Mouse (Mus musculus) liver, embryonic 15.5 days (tissue): Measurements from ENCODE around the gene Tubg1. TPM values are rescaled to one million over a fixed set of nuclear protein-coding genes. Genes with fewer than 3 reads are reported as not detected.

Source experiments
- ATAC-seq: fragments of 200-750 bp; cut with Nextera tagmentation; 2 replicates; pipeline ENCODE4 v1.8.0; 2017; ENCODE audit warnings: moderate number of reproducible peaks, mild to moderate bottlenecking, moderate library complexity; ENCODE audit not compliant: insufficient read depth
- H3K27ac ChIP-seq: fragments of 300-500 bp; sonication (generic); replicated peaks from 2 replicates; pipeline ENCODE4 v1.5.1; 2015; ENCODE audit warnings: mild to moderate bottlenecking, inconsistent platforms
- H3K27me3 ChIP-seq: fragments of 300-500 bp; sonication (generic); 2 replicates; pipeline ENCODE4 v1.6.1; 2015; ENCODE audit warnings: mild to moderate bottlenecking, inconsistent platforms
- H3K36me3 ChIP-seq: fragments of 300-500 bp; sonication (generic); replicated peaks from 2 replicates; pipeline ENCODE4 v1.6.1; 2015; ENCODE audit warnings: moderate library complexity, mild to moderate bottlenecking, inconsistent platforms
- H3K4me1 ChIP-seq: fragments of 300-500 bp; sonication (generic); replicated peaks from 2 replicates; pipeline ENCODE4 v1.6.1; 2015; ENCODE audit warnings: inconsistent platforms
- H3K4me2 ChIP-seq: fragments of 300-500 bp; sonication (generic); 2 replicates; pipeline ENCODE4 v1.6.1; 2015; ENCODE audit warnings: moderate library complexity, mild to moderate bottlenecking, inconsistent platforms
- H3K4me3 ChIP-seq: fragments of 300-500 bp; sonication (generic); replicated peaks from 2 replicates; pipeline ENCODE4 v1.5.1; 2015; ENCODE audit warnings: mild to moderate bottlenecking, inconsistent platforms
- H3K9ac ChIP-seq: fragments of 300-500 bp; sonication (generic); 2 replicates; pipeline ENCODE4 v1.6.1; 2015; ENCODE audit warnings: moderate library complexity, mild to moderate bottlenecking, inconsistent platforms
- H3K9me3 ChIP-seq: fragments of 300-500 bp; sonication (generic); replicated peaks from 2 replicates; pipeline ENCODE4 v1.6.1; 2016; ENCODE audit warnings: inconsistent platforms
- WGBS: fragments of 180-500 bp; shearing (Covaris S2); methylation state at CpG from one replicate; pipeline ENCODE4 v1.1.7; 2015; ENCODE audit warnings: mixed read lengths; ENCODE audit not compliant: insufficient replicate concordance; 5-methylcytosine and 5-hydroxymethylcytosine counted together
- microRNA-seq: library from miRNA; unstranded; fragments of <30 nt; microRNA quantifications from one replicate; pipeline ENCODE4, GENCODE M21; 2016
- polyA plus RNA-seq: library from polyadenylated mRNA; unstranded; fragments of >200 nt; fragmentation: Nextera tagmentation; extraction: Ambion mirVana; gene quantifications from 2 replicates; pipeline ENCODE4 v1.2.1, GENCODE M21; 2015

Gene Tubg1
- polyA plus RNA-seq, 1 experiment from 2014 or later = 38.3 TPM

GRCm38 (mm10) chr11:101173631-101174388, 54.1 kb downstream of the Tubg1 start:
- H3K4me1 ChIP-seq = peaks cover 73% of the 10 kb centered on the region
- peak; percentile 51 for ATAC-seq
- peak overlapping the region; percentile 37 for H3K4me3 ChIP-seq
- peaks cover 100% of the 10 kb centered on the region for H3K27me3 ChIP-seq
- no peak overlapping the region for H3K9ac ChIP-seq
- WGBS = 1% methylated on average over 61 of the region's 61 CpGs
- H3K9me3 ChIP-seq = no peaks in the 10 kb centered on the region
- H3K4me2 ChIP-seq = peak overlapping the region; percentile 66
- H3K36me3 ChIP-seq = no peaks in the 10 kb centered on the region
- H3K27ac ChIP-seq = peak overlapping the region; percentile 19; the same call in 1 of the 2 replicates

- H3K4me3 ChIP-seq = peak overlapping the region; percentile 37
- H3K36me3 ChIP-seq = no peaks in the 10 kb centered on the region
- no peaks in the 10 kb centered on the region for H3K9me3 ChIP-seq
- H3K4me1 ChIP-seq = peaks cover 68% of the 10 kb centered on the region
- 27% methylated on average over 9 of the region's 9 CpGs for WGBS
- no peak overlapping the region for H3K27ac ChIP-seq
- H3K9ac ChIP-seq = no peak overlapping the region
- H3K4me2 ChIP-seq = peak overlapping the region; percentile 66
- ATAC-seq = no peak
- peaks cover 100% of the 10 kb centered on the region for H3K27me3 ChIP-seq
Measured at GRCm38 (mm10) chr11:101174389-101174745, 54.6 kb downstream of the Tubg1 start.

GRCm38 (mm10) chr11:101174851-101175628, 55.3 kb downstream of the Tubg1 start, which contains the start of gene Ccr10:
Ccr10 (minus strand) TSS chr11:101175443.
- Histone ChIP-seq H3K9me3 (no peaks in the 10 kb centered on the region), H3K9ac (no peak within 1 kb of the TSS), H3K27ac (no peak within 1 kb of the TSS), H3K36me3 (no peaks in the 10 kb centered on the region), H3K4me2 (peak within 1 kb of the TSS; percentile 66), H3K27me3 (peaks cover 98% of the 10 kb centered on the region), H3K4me3 (peak within 1 kb of the TSS; percentile 37), H3K4me1 (peaks cover 62% of the 10 kb centered on the region)
- ATAC-seq = no peak
- WGBS = 21% methylated on average over 14 of the region's 14 CpGs

GRCm38 (mm10) chr11:101175636-101176116, 55.9 kb downstream of the Tubg1 start:
- no peaks in the 10 kb centered on the region for H3K9me3 ChIP-seq
- H3K4me3 ChIP-seq = no peak overlapping the region
- H3K27me3 ChIP-seq = peaks cover 98% of the 10 kb centered on the region
- no peak overlapping the region for H3K27ac ChIP-seq
- peak overlapping the region; percentile 39; the same call in 1 of the 2 replicates for H3K4me2 ChIP-seq
- H3K9ac ChIP-seq = no peak overlapping the region
- H3K36me3 ChIP-seq = no peaks in the 10 kb centered on the region
- no peak for ATAC-seq
- WGBS = 6% methylated on average over 11 of the region's 11 CpGs
- peaks cover 55% of the 10 kb centered on the region for H3K4me1 ChIP-seq

Small RNA genes within 50 kb of the gene (microRNA-seq; reads per million reads assigned to microRNA genes)
- not detected for gene Gm27626

Other genes with a start within 250 kb of the Tubg1 start
- gene Stat3, start 180.4 kb upstream of the Tubg1 start, polyA plus RNA-seq = 35.5 and 40.0 TPM in 2 replicates
- gene Cavin1, start 149.1 kb upstream of the Tubg1 start, polyA plus RNA-seq = 26.9 and 28.1 TPM in 2 replicates
- 45.3 and 47.1 TPM in 2 replicates for gene Atp6v0a1, start 110.5 kb upstream of the Tubg1 start, polyA plus RNA-seq
- 7.1 and 7.5 TPM in 2 replicates for gene Naglu, start 49.9 kb upstream of the Tubg1 start, polyA plus RNA-seq
- 0.29 and 0.39 TPM in 2 replicates for gene Hsd17b1, start 41.5 kb upstream of the Tubg1 start, polyA plus RNA-seq
- gene Coasy, start 37.4 kb upstream of the Tubg1 start, polyA plus RNA-seq = 18.9 and 22.9 TPM in 2 replicates
- gene Mlx, start 32.7 kb upstream of the Tubg1 start, polyA plus RNA-seq = 24.2 and 26.7 TPM in 2 replicates
- 15.2 and 15.4 TPM in 2 replicates for gene Psmc3ip, start 24.5 kb upstream of the Tubg1 start, polyA plus RNA-seq
- 13.4 and 13.6 TPM in 2 replicates for gene Retreg3, start within 50 bp of the Tubg1 start, polyA plus RNA-seq
- gene Tubg2, start 36.0 kb downstream of the Tubg1 start, polyA plus RNA-seq = 0.05 and 0.24 TPM in 2 replicates
- gene Cntnap1, start 50.6 kb downstream of the Tubg1 start, polyA plus RNA-seq = 0.07 and 0.12 TPM in 2 replicates
- 1.5 and 1.9 TPM in 2 replicates for gene Plekhh3, start 51.4 kb downstream of the Tubg1 start, polyA plus RNA-seq
- gene Ccr10, start 55.5 kb downstream of the Tubg1 start, polyA plus RNA-seq = 0.05 TPM in 1 of 2 replicates, not detected in the other
- gene Ezh1, start 106.5 kb downstream of the Tubg1 start, polyA plus RNA-seq = 9.8 and 11.0 TPM in 2 replicates
- 20.3 and 25.4 TPM in 2 replicates for gene Ramp2, start 126.1 kb downstream of the Tubg1 start, polyA plus RNA-seq
- 77.2 and 81.7 TPM in 2 replicates for gene Vps25, start 133.8 kb downstream of the Tubg1 start, polyA plus RNA-seq
- gene Wnk4, start 140.6 kb downstream of the Tubg1 start, polyA plus RNA-seq = 5.1 and 6.7 TPM in 2 replicates
- 0.67 TPM in 2 replicates for gene Cntd1, start 159.1 kb downstream of the Tubg1 start, polyA plus RNA-seq
- gene Coa3, start 159.2 kb downstream of the Tubg1 start, polyA plus RNA-seq = 80.5 and 87.1 TPM in 2 replicates
- 94.0 and 97.1 TPM in 2 replicates for gene Becn1, start 182.3 kb downstream of the Tubg1 start, polyA plus RNA-seq
- 189 and 190 TPM in 2 replicates for gene Psme3, start 196.3 kb downstream of the Tubg1 start, polyA plus RNA-seq
- gene Aoc2, start 205.1 kb downstream of the Tubg1 start, polyA plus RNA-seq = 1.4 and 1.5 TPM in 2 replicates
- gene Aoc3, start 210.7 kb downstream of the Tubg1 start, polyA plus RNA-seq = 0.06 TPM in 1 of 2 replicates, not detected in the other
- not detected in 2 replicates for gene G6pc, start 247.6 kb downstream of the Tubg1 start, polyA plus RNA-seq